Mouse (Mus musculus): ENCODE measurements around the gene Rxylt1. TPM values are rescaled to one million over a fixed set of nuclear protein-coding genes. Genes with fewer than 3 reads are reported as not detected.

The Rxylt1 gene
- polyA plus RNA-seq, 1 experiment, result 11.9 TPM

GRCm38 (mm10) chr10:122105407-122105806, 8.2 kb upstream of the Rxylt1 start:
- Histone ChIP-seq H3K4me1 (ENCODE audit: control insufficient read depth, insufficient read depth, low read length) (no peaks in the 10 kb centered on the region), H3K27ac (ENCODE audit: control insufficient read depth, insufficient read depth, low read depth, low read length, poor library complexity) (no peak overlapping the region), H3K4me3 (replicated peaks; ENCODE audit: control insufficient read depth, low read depth, low read length) (no peak overlapping the region)
- 0% methylated on average over 3 of the region's 3 CpGs for WGBS
- TF ChIP-seq POLR2A (IDR thresholded peaks at IDR 0.05; ENCODE audit: borderline replicate concordance, control insufficient read depth, low read depth, low read length) (no peak), CTCF (IDR thresholded peaks at IDR 0.05; ENCODE audit: control insufficient read depth, insufficient read depth, low read length) (peak; percentile 52)

DNA sequence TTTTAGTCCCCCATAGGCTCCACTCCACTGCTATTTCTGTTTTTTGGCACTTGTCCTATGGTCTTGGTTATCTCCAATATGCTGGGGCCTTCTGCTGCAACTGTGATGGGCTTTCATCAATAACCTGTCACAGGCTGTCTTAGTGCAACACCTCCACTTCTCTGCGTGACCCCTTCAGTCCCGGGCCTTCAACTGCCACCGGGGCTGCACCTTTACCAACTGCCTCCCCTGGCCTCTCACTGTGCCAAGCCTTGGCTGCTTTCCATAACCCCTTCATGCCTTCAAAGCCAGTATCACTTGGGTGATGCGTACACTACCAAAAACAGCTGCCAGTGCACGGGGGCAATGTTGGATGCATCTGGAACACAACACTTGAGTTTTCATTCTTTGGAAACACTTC, 5.5 kb upstream of the Rxylt1 start:
- 73% methylated on average over 5 of the region's 5 CpGs for WGBS
- TF ChIP-seq POLR2A (IDR thresholded peaks at IDR 0.05; ENCODE audit: borderline replicate concordance, control insufficient read depth, low read depth, low read length), result no peak
- TF ChIP-seq CTCF (IDR thresholded peaks at IDR 0.05; ENCODE audit: control insufficient read depth, insufficient read depth, low read length), result no peak
- no peaks in the 10 kb centered on the region for H3K4me1 ChIP-seq (ENCODE audit: control insufficient read depth, insufficient read depth, low read length)
- H3K27ac ChIP-seq (ENCODE audit: control insufficient read depth, insufficient read depth, low read depth, low read length, poor library complexity), result no peak overlapping the region
- no peak overlapping the region for H3K4me3 ChIP-seq (replicated peaks; ENCODE audit: control insufficient read depth, low read depth, low read length)

GRCm38 (mm10) chr10:122096462-122096979, 650 bp downstream of the Rxylt1 start:
- under 1% methylated on average over 48 of the region's 48 CpGs for WGBS
- H3K4me1 ChIP-seq (ENCODE audit: control insufficient read depth, insufficient read depth, low read length), result no peaks in the 10 kb centered on the region
- TF ChIP-seq POLR2A (IDR thresholded peaks at IDR 0.05; ENCODE audit: borderline replicate concordance, control insufficient read depth, low read depth, low read length), result no peak

GRCm38 (mm10) chr10:122090472-122090871, 6.7 kb downstream of the Rxylt1 start:
- no peak for TF ChIP-seq CTCF (IDR thresholded peaks at IDR 0.05; ENCODE audit: control insufficient read depth, insufficient read depth, low read length)
- no peak for TF ChIP-seq POLR2A (IDR thresholded peaks at IDR 0.05; ENCODE audit: borderline replicate concordance, control insufficient read depth, low read depth, low read length)
- Histone ChIP-seq H3K4me1 (ENCODE audit: control insufficient read depth, insufficient read depth, low read length) (no peaks in the 10 kb centered on the region), H3K27ac (ENCODE audit: control insufficient read depth, insufficient read depth, low read depth, low read length, poor library complexity) (no peak overlapping the region), H3K4me3 (replicated peaks; ENCODE audit: control insufficient read depth, low read depth, low read length) (no peak overlapping the region)
- 76% methylated on average over 1 of the region's 1 CpGs for WGBS

More at GRCm38 (mm10) chr10:122096462-122096979, 650 bp downstream of the Rxylt1 start:
- H3K27ac ChIP-seq (ENCODE audit: control insufficient read depth, insufficient read depth, low read depth, low read length, poor library complexity), result peak overlapping the region; percentile 81
- peak overlapping the region; percentile 61 for H3K4me3 ChIP-seq (replicated peaks; ENCODE audit: control insufficient read depth, low read depth, low read length)

DNA sequence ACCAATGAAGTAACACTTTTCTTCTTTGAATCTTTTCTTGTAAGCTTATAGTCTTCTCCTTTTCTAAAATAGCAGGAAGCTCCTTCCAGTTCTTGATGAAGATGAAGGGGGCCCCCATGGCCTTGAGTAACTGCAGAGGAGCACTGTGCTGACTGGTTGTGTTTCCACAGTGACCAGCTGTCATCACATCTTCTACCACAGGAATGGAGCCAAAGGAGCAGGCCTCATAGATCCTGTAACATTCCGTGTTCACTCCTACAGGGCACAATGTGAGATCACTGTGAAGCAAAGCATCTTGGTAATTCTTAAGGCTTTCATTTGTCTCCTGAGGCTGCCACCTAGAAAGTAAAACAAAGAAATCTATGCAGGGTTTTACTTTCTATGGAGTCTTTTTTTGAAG, 15.8 kb downstream of the Rxylt1 start:
- Histone ChIP-seq H3K4me1 (ENCODE audit: control insufficient read depth, insufficient read depth, low read length) (no peaks in the 10 kb centered on the region), H3K27ac (ENCODE audit: control insufficient read depth, insufficient read depth, low read depth, low read length, poor library complexity) (no peak overlapping the region), H3K4me3 (replicated peaks; ENCODE audit: control insufficient read depth, low read depth, low read length) (no peak overlapping the region)
- WGBS, result 77% methylated on average over 1 of the region's 1 CpGs
- no peak for TF ChIP-seq CTCF (IDR thresholded peaks at IDR 0.05; ENCODE audit: control insufficient read depth, insufficient read depth, low read length)
- no peak for TF ChIP-seq POLR2A (IDR thresholded peaks at IDR 0.05; ENCODE audit: borderline replicate concordance, control insufficient read depth, low read depth, low read length)

- no peak for TF ChIP-seq CTCF (IDR thresholded peaks at IDR 0.05; ENCODE audit: control insufficient read depth, insufficient read depth, low read length)
- no peak for TF ChIP-seq POLR2A (IDR thresholded peaks at IDR 0.05; ENCODE audit: borderline replicate concordance, control insufficient read depth, low read depth, low read length)
- H3K27ac ChIP-seq (ENCODE audit: control insufficient read depth, insufficient read depth, low read depth, low read length, poor library complexity), result no peak overlapping the region
- H3K4me1 ChIP-seq (ENCODE audit: control insufficient read depth, insufficient read depth, low read length), result no peaks in the 10 kb centered on the region
- no peak overlapping the region for H3K4me3 ChIP-seq (replicated peaks; ENCODE audit: control insufficient read depth, low read depth, low read length)
Observed at GRCm38 (mm10) chr10:122069153-122069552, 28.0 kb downstream of the Rxylt1 start.

- Histone ChIP-seq H3K4me3 (replicated peaks; ENCODE audit: control insufficient read depth, low read depth, low read length) (no peak overlapping the region), H3K4me1 (ENCODE audit: control insufficient read depth, insufficient read depth, low read length) (no peaks in the 10 kb centered on the region), H3K27ac (ENCODE audit: control insufficient read depth, insufficient read depth, low read depth, low read length, poor library complexity) (no peak overlapping the region)
- TF ChIP-seq CTCF (IDR thresholded peaks at IDR 0.05; ENCODE audit: control insufficient read depth, insufficient read depth, low read length), result no peak
- no peak for TF ChIP-seq POLR2A (IDR thresholded peaks at IDR 0.05; ENCODE audit: borderline replicate concordance, control insufficient read depth, low read depth, low read length)
- WGBS, result 85% methylated on average over 6 of the region's 6 CpGs
Observed at GRCm38 (mm10) chr10:122055826-122056225, 41.3 kb downstream of the Rxylt1 start.

DNA sequence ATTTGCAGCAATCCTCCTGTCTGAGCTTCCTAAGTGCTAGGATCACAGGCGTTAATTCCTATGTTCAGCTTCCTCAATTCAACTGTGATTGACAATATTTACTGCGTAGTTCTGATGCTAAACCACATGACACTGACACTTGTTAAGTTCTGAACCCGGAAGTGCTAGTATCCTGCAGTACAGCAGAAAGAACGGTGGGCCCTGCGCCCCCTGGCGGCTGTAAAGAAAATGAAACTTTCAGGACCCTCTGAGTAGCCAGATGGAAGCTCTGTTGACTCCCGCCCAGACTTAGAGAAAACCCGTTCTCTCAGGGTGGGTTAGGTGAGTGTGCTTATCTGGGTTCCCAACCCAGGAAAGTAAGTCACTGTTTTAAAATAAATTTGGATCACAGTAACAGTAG, 42.6 kb downstream of the Rxylt1 start:
- H3K4me1 ChIP-seq (ENCODE audit: control insufficient read depth, insufficient read depth, low read length), result no peaks in the 10 kb centered on the region
- TF ChIP-seq CTCF (IDR thresholded peaks at IDR 0.05; ENCODE audit: control insufficient read depth, insufficient read depth, low read length), result peak; percentile 71
- TF ChIP-seq POLR2A (IDR thresholded peaks at IDR 0.05; ENCODE audit: borderline replicate concordance, control insufficient read depth, low read depth, low read length), result no peak
- no peak overlapping the region for H3K4me3 ChIP-seq (replicated peaks; ENCODE audit: control insufficient read depth, low read depth, low read length)
- 3% methylated on average over 8 of the region's 8 CpGs for WGBS
- H3K27ac ChIP-seq (ENCODE audit: control insufficient read depth, insufficient read depth, low read depth, low read length, poor library complexity), result no peak overlapping the region

DNA sequence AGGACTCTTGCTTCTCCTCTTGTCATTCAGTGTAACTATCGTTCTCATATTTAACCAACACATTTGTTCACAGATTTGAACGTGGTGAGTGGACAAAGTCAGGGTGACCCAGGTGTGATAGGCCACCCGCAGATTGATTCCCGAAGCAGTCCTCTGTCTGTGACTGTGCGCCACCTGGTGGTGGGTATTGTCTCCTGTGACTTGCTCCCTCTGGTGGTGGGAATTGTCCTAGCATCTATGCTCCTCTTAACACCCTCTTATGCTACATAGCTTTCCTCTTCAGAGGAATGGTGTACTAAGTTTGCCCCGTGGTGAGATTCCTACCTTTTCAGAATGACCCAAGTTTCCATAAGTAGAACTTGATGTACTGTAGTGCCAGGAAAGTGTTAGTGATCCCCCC, 45.3 kb downstream of the Rxylt1 start:
- Histone ChIP-seq H3K4me1 (ENCODE audit: control insufficient read depth, insufficient read depth, low read length) (peaks cover under 1% of the 10 kb centered on the region), H3K27ac (ENCODE audit: control insufficient read depth, insufficient read depth, low read depth, low read length, poor library complexity) (no peak overlapping the region), H3K4me3 (replicated peaks; ENCODE audit: control insufficient read depth, low read depth, low read length) (no peak overlapping the region)
- TF ChIP-seq CTCF (IDR thresholded peaks at IDR 0.05; ENCODE audit: control insufficient read depth, insufficient read depth, low read length) (peak; percentile 100), POLR2A (IDR thresholded peaks at IDR 0.05; ENCODE audit: borderline replicate concordance, control insufficient read depth, low read depth, low read length) (no peak)
- WGBS, result 14% methylated on average over 6 of the region's 6 CpGs

All from bone marrow, adult 2 months (tissue).